Mouse (Mus musculus) embryonic facial prominence, embryonic 14.5 days (tissue): ENCODE measurements around the gene Olfr1428. TPM values are rescaled to one million over a fixed set of nuclear protein-coding genes. Genes with fewer than 3 reads are reported as not detected.
"Not testable (repeated sequence)": the region's sequence is repeated elsewhere in the genome, so short reads cannot be mapped to it uniquely, and the experiment has no call there.

Source experiments
- ATAC-seq: fragments of 200-750 bp; cut with Nextera tagmentation; 2 replicates; pipeline ENCODE4 v1.8.0; 2017; ENCODE audit warnings: low read depth, moderate number of reproducible peaks, moderate TSS enrichment
- DNase-seq: peaks from one replicate; pipeline ENCODE4 v3.0.0-alpha.2; 2015; ENCODE audit warnings: low spot score
- H3K27ac ChIP-seq: fragments of 300-500 bp; sonication (generic); replicated peaks from 2 replicates; pipeline ENCODE4 v1.5.1; 2014; ENCODE audit warnings: low read depth, mild to moderate bottlenecking, low read length, moderate library complexity
- H3K27me3 ChIP-seq: fragments of 300-500 bp; sonication (generic); replicated peaks from 2 replicates; pipeline ENCODE4 v1.6.1; 2014; ENCODE audit warnings: low read length; ENCODE audit not compliant: control insufficient read depth, insufficient read depth
- H3K36me3 ChIP-seq: fragments of 300-500 bp; sonication (generic); 2 replicates; pipeline ENCODE4 v1.6.1; 2014; ENCODE audit warnings: low read length, mixed read lengths; ENCODE audit not compliant: control insufficient read depth, insufficient read depth
- H3K4me1 ChIP-seq: fragments of 300-500 bp; sonication (generic); 2 replicates; pipeline ENCODE4 v1.6.1; 2014; ENCODE audit warnings: antibody characterized with exemption, low read length; ENCODE audit not compliant: control insufficient read depth, insufficient read depth
- H3K4me2 ChIP-seq: fragments of 300-500 bp; sonication (generic); 2 replicates; pipeline ENCODE4 v1.6.1; 2014; ENCODE audit warnings: low read depth, mild to moderate bottlenecking, low read length, moderate library complexity, mixed read lengths
- H3K4me3 ChIP-seq: fragments of 300-500 bp; sonication (generic); 2 replicates; pipeline ENCODE4 v1.5.1; 2014; ENCODE audit warnings: low read depth, mild to moderate bottlenecking, low read length
- H3K9ac ChIP-seq: fragments of 300-500 bp; sonication (generic); 2 replicates; pipeline ENCODE4 v1.6.1; 2014; ENCODE audit warnings: low read depth, mild to moderate bottlenecking, low read length, moderate library complexity, mixed read lengths
- H3K9me3 ChIP-seq: fragments of 300-500 bp; sonication (generic); 2 replicates; pipeline ENCODE4 v1.6.1; 2016; ENCODE audit warnings: low read length; ENCODE audit not compliant: control insufficient read depth
- WGBS: fragments of 180-500 bp; shearing (Covaris S2); extraction: QIAGEN DNeasy Blood & Tissue Kit; methylation state at CpG from one replicate; pipeline ENCODE4 v1.1.7; 2014; 5-methylcytosine and 5-hydroxymethylcytosine counted together
- polyA plus RNA-seq: library from polyadenylated mRNA; unstranded; fragments of >200 nt; fragmentation: Nextera tagmentation; extraction: Ambion mirVana; gene quantifications from 2 replicates; pipeline ENCODE4 v1.2.1, GENCODE M21; 2014

Gene Olfr1428
- polyA plus RNA-seq, 1 experiment from 2014 or later: 0.29 TPM

- Histone ChIP-seq H3K9ac (no peak within 1 kb of the TSS), H3K4me3 (no peak within 1 kb of the TSS), H3K27ac (no peak within 1 kb of the TSS), H3K9me3 (no peaks in the 10 kb centered on the region), H3K36me3 (no peaks in the 10 kb centered on the region), H3K4me2 (no peak within 1 kb of the TSS), H3K4me1 (no peaks in the 10 kb centered on the region), H3K27me3 (no peaks in the 10 kb centered on the region)
- DNase-seq (no peak), ATAC-seq (no peak)
- 67% methylated on average over 1 of the region's 1 CpGs for WGBS
These were observed 23.8 kb downstream of the Olfr1428 start, which contains the start of gene Olfr1426 for GRCm38 (mm10) chr19:12091913-12092312. Olfr1426 (minus strand) TSS chr19:12092013.

GRCm38 (mm10) chr19:12077631-12078030 lies 38.1 kb downstream of the Olfr1428 start, which contains the start of gene Olfr1425:
Olfr1425 (minus strand) TSS chr19:12077731.
- not testable (repeated sequence) for H3K4me3 ChIP-seq, H3K9me3 ChIP-seq, ATAC-seq, H3K9ac ChIP-seq, H3K4me1 ChIP-seq, H3K36me3 ChIP-seq, DNase-seq, H3K4me2 ChIP-seq, H3K27me3 ChIP-seq, H3K27ac ChIP-seq
- 81% methylated on average over 4 of the region's 4 CpGs for WGBS

- not testable (repeated sequence) for H3K9ac ChIP-seq, H3K4me1 ChIP-seq, H3K27me3 ChIP-seq, ATAC-seq, H3K9me3 ChIP-seq, DNase-seq, H3K27ac ChIP-seq, H3K36me3 ChIP-seq, H3K4me3 ChIP-seq, H3K4me2 ChIP-seq
- 84% methylated on average over 1 of the region's 1 CpGs for WGBS
These were observed 46.2 kb downstream of the Olfr1428 start for GRCm38 (mm10) chr19:12069546-12069945.

GRCm38 (mm10) chr19:12067806-12068205 lies 47.9 kb downstream of the Olfr1428 start:
- not testable (repeated sequence) for H3K9ac ChIP-seq, DNase-seq, H3K9me3 ChIP-seq, H3K4me2 ChIP-seq, H3K4me3 ChIP-seq, ATAC-seq, H3K4me1 ChIP-seq, H3K36me3 ChIP-seq, H3K27me3 ChIP-seq, H3K27ac ChIP-seq
- 64% methylated on average over 1 of the region's 1 CpGs for WGBS

GRCm38 (mm10) chr19:12062582-12062981 lies 53.1 kb downstream of the Olfr1428 start, which contains the start of gene Olfr1424:
Olfr1424 (minus strand) TSS chr19:12062682.
- H3K4me2 ChIP-seq, H3K36me3 ChIP-seq, H3K27ac ChIP-seq, DNase-seq, H3K9me3 ChIP-seq, ATAC-seq, H3K4me3 ChIP-seq, H3K9ac ChIP-seq, H3K27me3 ChIP-seq, H3K4me1 ChIP-seq: not testable (repeated sequence)
- WGBS: 90% methylated on average over 1 of the region's 1 CpGs

Other genes with a start within 250 kb of the Olfr1428 start
- not detected in 2 replicates for gene Olfr1419, start 240.8 kb downstream of the Olfr1428 start, polyA plus RNA-seq
- gene Olfr1420, start 229.3 kb downstream of the Olfr1428 start, polyA plus RNA-seq: 0.19 and 0.22 TPM in 2 replicates
- gene Patl1, start 203.5 kb downstream of the Olfr1428 start, polyA plus RNA-seq: 18.7 and 19.4 TPM in 2 replicates
- 9.0 and 10.1 TPM in 2 replicates for gene Osbp, start 150.0 kb downstream of the Olfr1428 start, polyA plus RNA-seq
- gene Olfr1423, start 74.6 kb downstream of the Olfr1428 start, polyA plus RNA-seq: not detected in 2 replicates
- not detected in 2 replicates for gene Olfr1424, start 53.2 kb downstream of the Olfr1428 start, polyA plus RNA-seq
- gene Olfr1425, start 38.2 kb downstream of the Olfr1428 start, polyA plus RNA-seq: not detected in 2 replicates
- gene Olfr1426, start 23.9 kb downstream of the Olfr1428 start, polyA plus RNA-seq: not detected in 2 replicates
- not detected in 2 replicates for gene Olfr1427, start 12.6 kb downstream of the Olfr1428 start, polyA plus RNA-seq
- gene Olfr76, start 7.3 kb upstream of the Olfr1428 start, polyA plus RNA-seq: not detected in 2 replicates
- 0.14 TPM in 1 of 2 replicates, not detected in the other for gene Olfr1555-ps1, start 54.2 kb upstream of the Olfr1428 start, polyA plus RNA-seq
- gene Olfr1431, start 84.7 kb upstream of the Olfr1428 start, polyA plus RNA-seq: not detected in 2 replicates
- gene Olfr1432, start 116.7 kb upstream of the Olfr1428 start, polyA plus RNA-seq: 0.19 TPM in 1 of 2 replicates, not detected in the other
- not detected in 2 replicates for gene Olfr262, start 125.8 kb upstream of the Olfr1428 start, polyA plus RNA-seq
- not detected in 2 replicates for gene Olfr235, start 145.1 kb upstream of the Olfr1428 start, polyA plus RNA-seq
- 0.15 TPM in 1 of 2 replicates, not detected in the other for gene Olfr1434, start 164.0 kb upstream of the Olfr1428 start, polyA plus RNA-seq
- gene Olfr1436, start 183.2 kb upstream of the Olfr1428 start, polyA plus RNA-seq: not detected in 2 replicates
- gene Olfr1437, start 209.2 kb upstream of the Olfr1428 start, polyA plus RNA-seq: 0.28 TPM in 1 of 2 replicates, not detected in the other
- gene Olfr1438-ps1, start 220.0 kb upstream of the Olfr1428 start, polyA plus RNA-seq: not detected in 2 replicates